Mouse (Mus musculus): ENCODE results near the gene Mgrn1.

- no peak for TF ChIP-seq CTCF (IDR thresholded peaks at IDR 0.05)
- no peak for TF ChIP-seq EP300 (IDR thresholded peaks at IDR 0.05)
Measured at GRCm38 (mm10) chr16:4974521-4974920, 88.5 kb downstream of the Mgrn1 start.
